Mouse (Mus musculus): ENCODE results near the gene Mn1. TPM values are rescaled to one million over a fixed set of nuclear protein-coding genes. Genes with fewer than 3 reads are reported as not detected.

Mn1 gene
- polyA plus RNA-seq, 1 experiment, result 4.0 TPM

- TF ChIP-seq POLR2A (IDR thresholded peaks at IDR 0.05; ENCODE audit: borderline replicate concordance, extremely low read depth, low read depth, low read length) (no peak), CTCF (IDR thresholded peaks at IDR 0.05; ENCODE audit: insufficient read depth, low read length) (no peak)
- DNase-seq, result no peak
- Histone ChIP-seq H3K4me1 (ENCODE audit: control insufficient read depth, insufficient read depth, low read length) (no peaks in the 10 kb centered on the region), H3K4me3 (replicated peaks; ENCODE audit: extremely low read depth, low read depth, low read length) (no peak overlapping the region)
- 83% methylated on average over 9 of the region's 9 CpGs for WGBS
These were observed 8.7 kb downstream of the Mn1 start for GRCm38 (mm10) chr5:111425813-111426212.

- TF ChIP-seq POLR2A (IDR thresholded peaks at IDR 0.05; ENCODE audit: borderline replicate concordance, extremely low read depth, low read depth, low read length) (no peak), CTCF (IDR thresholded peaks at IDR 0.05; ENCODE audit: insufficient read depth, low read length) (no peak)
- H3K4me1 ChIP-seq (ENCODE audit: control insufficient read depth, insufficient read depth, low read length), result no peaks in the 10 kb centered on the region
- DNase-seq, result no peak
- 77% methylated on average over 5 of the region's 5 CpGs for WGBS
- H3K4me3 ChIP-seq (replicated peaks; ENCODE audit: extremely low read depth, low read depth, low read length), result no peak overlapping the region
These were observed 9.1 kb downstream of the Mn1 start for GRCm38 (mm10) chr5:111426249-111426648.

- TF ChIP-seq CTCF (IDR thresholded peaks at IDR 0.05; ENCODE audit: insufficient read depth, low read length), result no peak
- TF ChIP-seq POLR2A (IDR thresholded peaks at IDR 0.05; ENCODE audit: borderline replicate concordance, extremely low read depth, low read depth, low read length), result no peak
- H3K4me3 ChIP-seq (replicated peaks; ENCODE audit: extremely low read depth, low read depth, low read length), result no peak overlapping the region
- 90% methylated on average over 6 of the region's 6 CpGs for WGBS
- DNase-seq, result no peak
- H3K4me1 ChIP-seq (ENCODE audit: control insufficient read depth, insufficient read depth, low read length), result no peaks in the 10 kb centered on the region
These were observed 11.7 kb downstream of the Mn1 start for GRCm38 (mm10) chr5:111428882-111429281.

GRCm38 (mm10) chr5:111429726-111430125 lies 12.6 kb downstream of the Mn1 start:
- no peak for DNase-seq
- no peaks in the 10 kb centered on the region for H3K4me1 ChIP-seq (ENCODE audit: control insufficient read depth, insufficient read depth, low read length)
- no peak overlapping the region for H3K4me3 ChIP-seq (replicated peaks; ENCODE audit: extremely low read depth, low read depth, low read length)
- TF ChIP-seq POLR2A (IDR thresholded peaks at IDR 0.05; ENCODE audit: borderline replicate concordance, extremely low read depth, low read depth, low read length) (no peak), CTCF (IDR thresholded peaks at IDR 0.05; ENCODE audit: insufficient read depth, low read length) (no peak)
- 42% methylated on average over 7 of the region's 7 CpGs for WGBS

GRCm38 (mm10) chr5:111431007-111431730 lies 14.0 kb downstream of the Mn1 start:
- WGBS, result 62% methylated on average over 11 of the region's 11 CpGs
- DNase-seq, result no peak
- Histone ChIP-seq H3K4me3 (replicated peaks; ENCODE audit: extremely low read depth, low read depth, low read length) (no peak overlapping the region), H3K4me1 (ENCODE audit: control insufficient read depth, insufficient read depth, low read length) (no peaks in the 10 kb centered on the region)
- no peak for TF ChIP-seq CTCF (IDR thresholded peaks at IDR 0.05; ENCODE audit: insufficient read depth, low read length)
- no peak for TF ChIP-seq POLR2A (IDR thresholded peaks at IDR 0.05; ENCODE audit: borderline replicate concordance, extremely low read depth, low read depth, low read length)

- 61% methylated on average over 5 of the region's 5 CpGs for WGBS
- H3K4me3 ChIP-seq (replicated peaks; ENCODE audit: extremely low read depth, low read depth, low read length), result no peak overlapping the region
- no peaks in the 10 kb centered on the region for H3K4me1 ChIP-seq (ENCODE audit: control insufficient read depth, insufficient read depth, low read length)
- DNase-seq, result no peak
- TF ChIP-seq POLR2A (IDR thresholded peaks at IDR 0.05; ENCODE audit: borderline replicate concordance, extremely low read depth, low read depth, low read length) (no peak), CTCF (IDR thresholded peaks at IDR 0.05; ENCODE audit: insufficient read depth, low read length) (no peak)
These were observed 15.7 kb downstream of the Mn1 start for GRCm38 (mm10) chr5:111432842-111433241.

GRCm38 (mm10) chr5:111434342-111434842 lies 17.2 kb downstream of the Mn1 start:
- TF ChIP-seq POLR2A (IDR thresholded peaks at IDR 0.05; ENCODE audit: borderline replicate concordance, extremely low read depth, low read depth, low read length), result no peak
- Histone ChIP-seq H3K4me1 (ENCODE audit: control insufficient read depth, insufficient read depth, low read length) (no peaks in the 10 kb centered on the region), H3K4me3 (replicated peaks; ENCODE audit: extremely low read depth, low read depth, low read length) (no peak overlapping the region)
- DNase-seq, result no peak
- 37% methylated on average over 16 of the region's 16 CpGs for WGBS

- TF ChIP-seq CTCF (IDR thresholded peaks at IDR 0.05; ENCODE audit: insufficient read depth, low read length) (no peak), POLR2A (IDR thresholded peaks at IDR 0.05; ENCODE audit: borderline replicate concordance, extremely low read depth, low read depth, low read length) (no peak)
- WGBS, result 44% methylated on average over 7 of the region's 7 CpGs
- Histone ChIP-seq H3K4me1 (ENCODE audit: control insufficient read depth, insufficient read depth, low read length) (no peaks in the 10 kb centered on the region), H3K4me3 (replicated peaks; ENCODE audit: extremely low read depth, low read depth, low read length) (no peak overlapping the region)
- no peak for DNase-seq
These were observed 19.1 kb downstream of the Mn1 start for GRCm38 (mm10) chr5:111436260-111436659.

- TF ChIP-seq CTCF (IDR thresholded peaks at IDR 0.05; ENCODE audit: insufficient read depth, low read length) (no peak), POLR2A (IDR thresholded peaks at IDR 0.05; ENCODE audit: borderline replicate concordance, extremely low read depth, low read depth, low read length) (no peak)
- 79% methylated on average over 7 of the region's 7 CpGs for WGBS
- Histone ChIP-seq H3K4me3 (replicated peaks; ENCODE audit: extremely low read depth, low read depth, low read length) (no peak overlapping the region), H3K4me1 (ENCODE audit: control insufficient read depth, insufficient read depth, low read length) (no peaks in the 10 kb centered on the region)
- DNase-seq, result no peak
These were observed 20.0 kb downstream of the Mn1 start for GRCm38 (mm10) chr5:111437205-111437604.

- WGBS, result 89% methylated on average over 3 of the region's 3 CpGs
- no peak overlapping the region for H3K4me3 ChIP-seq (replicated peaks; ENCODE audit: extremely low read depth, low read depth, low read length)
These were observed 21.2 kb downstream of the Mn1 start for GRCm38 (mm10) chr5:111438336-111438735.

More at GRCm38 (mm10) chr5:111438336-111438735, 21.2 kb downstream of the Mn1 start:
- DNase-seq, result no peak
- H3K4me1 ChIP-seq (ENCODE audit: control insufficient read depth, insufficient read depth, low read length), result no peaks in the 10 kb centered on the region
- no peak for TF ChIP-seq POLR2A (IDR thresholded peaks at IDR 0.05; ENCODE audit: borderline replicate concordance, extremely low read depth, low read depth, low read length)
- no peak for TF ChIP-seq CTCF (IDR thresholded peaks at IDR 0.05; ENCODE audit: insufficient read depth, low read length)

All from lung, adult 2 months (tissue).